Mouse (Mus musculus) ES-E14 (cell line): ENCODE data around the gene Wdr20.

Source experiments
- CHD2 ChIP-seq: IDR thresholded peaks from 2 replicates; pipeline ENCODE4 v1.6.1; 2014; ENCODE audit warnings: mild to moderate bottlenecking, low read depth, low read length, inconsistent platforms
- MAFK ChIP-seq: IDR thresholded peaks from 2 replicates; pipeline ENCODE4 v1.6.1; 2014; ENCODE audit warnings: mild to moderate bottlenecking, low read depth, low read length, inconsistent platforms; ENCODE audit not compliant: insufficient read depth
- ZC3H11A ChIP-seq: IDR thresholded peaks from 2 replicates; pipeline ENCODE4 v1.6.1; 2012; ENCODE audit warnings: low read depth, mild to moderate bottlenecking, inconsistent platforms, low read length, borderline replicate concordance

DNA sequence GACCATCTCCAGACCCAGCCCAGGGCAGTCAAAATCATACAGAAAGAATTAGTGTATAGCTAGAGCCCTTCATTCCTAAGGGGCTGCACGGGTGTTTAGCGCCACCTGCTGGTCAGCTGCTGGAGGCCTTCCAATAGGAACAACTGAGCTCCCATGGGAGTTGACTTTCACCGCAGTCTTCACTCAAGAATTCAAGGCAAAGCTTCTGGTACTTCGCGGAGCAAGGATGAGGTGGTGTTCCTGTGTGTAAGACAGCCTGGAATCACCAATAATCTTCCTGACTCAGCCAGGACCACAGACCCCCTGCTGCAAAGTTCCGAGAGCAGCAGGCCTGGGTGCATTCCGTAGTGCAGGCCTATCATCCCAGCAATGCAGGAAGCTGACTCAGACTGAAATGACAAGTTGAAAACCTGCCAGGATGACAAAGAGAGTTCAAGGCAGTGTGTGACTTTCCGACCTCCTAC lies 34.7 kb upstream of the Wdr20 start:
- TF ChIP-seq MAFK (no peak; the same call in 1 of the 2 replicates), ZC3H11A (0 out of 2 replicates have a peak, but pooled peaks have one; percentile 52), CHD2 (no peak)
